Mouse (Mus musculus) spleen, postnatal 36 days (tissue): ENCODE results near the gene AI413582.
A peak's percentile ranks its signal among the peaks of the same experiment; 100 is the strongest.

Experiments
- DNase-seq, 2 experiments: peaks; one replicate each; pipeline ENCODE4 v3.0.0; 2022; ENCODE audit warnings: low spot score in 2 of 2, mixed read lengths in 1 of 2

AI413582 gene

GRCm38 (mm10) chr17:27579816-27580215 is 14.3 kb upstream of the AI413582 start:
- no peak for DNase-seq

- DNase-seq = no peak
These were observed 12.9 kb upstream of the AI413582 start for GRCm38 (mm10) chr17:27578487-27578886.

GRCm38 (mm10) chr17:27577468-27577867 is 11.9 kb upstream of the AI413582 start:
- DNase-seq = no peak

GRCm38 (mm10) chr17:27576056-27576455 is 10.5 kb upstream of the AI413582 start:
- DNase-seq = no peak

- DNase-seq = no peak
These were observed 9.7 kb upstream of the AI413582 start for GRCm38 (mm10) chr17:27575116-27575776.

- no peak for DNase-seq
These were observed 9.0 kb upstream of the AI413582 start for GRCm38 (mm10) chr17:27574470-27575115.

GRCm38 (mm10) chr17:27573772-27574320 is 8.3 kb upstream of the AI413582 start:
- no peak for DNase-seq

- no peak for DNase-seq
These were observed 5.8 kb upstream of the AI413582 start for GRCm38 (mm10) chr17:27571315-27571714.

- no peak for DNase-seq
These were observed 2.7 kb upstream of the AI413582 start for GRCm38 (mm10) chr17:27568228-27568627.

GRCm38 (mm10) chr17:27565942-27566267 is 349 bp upstream of the AI413582 start:
- DNase-seq = no peak

GRCm38 (mm10) chr17:27564391-27565162 is 979 bp downstream of the AI413582 start:
- peak in 1 of 2 experiments; percentile 20 for DNase-seq

GRCm38 (mm10) chr17:27563771-27564244 is 1.7 kb downstream of the AI413582 start:
- DNase-seq = no peak

GRCm38 (mm10) chr17:27561809-27562526 is 3.6 kb downstream of the AI413582 start:
- DNase-seq = no peak

- DNase-seq = no peak
These were observed 4.6 kb downstream of the AI413582 start for GRCm38 (mm10) chr17:27560926-27561480.

- DNase-seq = no peak
These were observed 6.0 kb downstream of the AI413582 start for GRCm38 (mm10) chr17:27559596-27559995.

GRCm38 (mm10) chr17:27558845-27559244 is 6.7 kb downstream of the AI413582 start:
- no peak for DNase-seq

- no peak for DNase-seq
These were observed 7.5 kb downstream of the AI413582 start for GRCm38 (mm10) chr17:27557927-27558661.

GRCm38 (mm10) chr17:27557181-27557926 is 8.2 kb downstream of the AI413582 start:
- DNase-seq = peak; percentile 73 to 74

- DNase-seq = peak; percentile 88 to 90
These were observed 9.1 kb downstream of the AI413582 start, which contains the start of gene Hmga1 for GRCm38 (mm10) chr17:27556315-27557011. TSS of gene Hmga1 (plus strand) at chr17:27556497.
